Mouse (Mus musculus) left cerebral cortex, postnatal 14 days (tissue): ENCODE data around the gene 1600014C23Rik. TPM values are rescaled to one million over a fixed set of nuclear protein-coding genes. Genes with fewer than 3 reads are reported as not detected.

Experiments used
- DNase-seq, 2 experiments: peaks; one replicate each; pipeline ENCODE4 v3.0.0; 2021 to 2022; ENCODE audit warnings: low spot score in 2 of 2, mixed read lengths in 1 of 2
- intact Hi-C: fragments of 180-260 bp; cut with DNase I; formaldehyde crosslinking; loops from one replicate; pipeline ENCODE4 v1.15.1; 2025
- total RNA-seq, 2 experiments: library from RNA; stranded (reverse); gene quantifications; 2 replicates each; pipeline ENCODE4 v1.2.3; 2021

The 1600014C23Rik gene
- total RNA-seq, 2 experiments from 2014 or later = 0.77 TPM; not detected in 1

GRCm38 (mm10) chr17:45731172-45731864 is 2.3 kb downstream of the 1600014C23Rik start:
- intact Hi-C loops = loop anchor here (1.0 kb wide), 1 partner anchor 401 kb away; no protein-coding TSS in a partner anchor
- peak; percentile 91 to 94 for DNase-seq

GRCm38 (mm10) chr17:45730696-45731095 is 2.9 kb downstream of the 1600014C23Rik start:
- intact Hi-C loops = loop anchor here (1.0 kb wide), 1 partner anchor 402 kb away; no protein-coding TSS in a partner anchor
- DNase-seq = no peak

- DNase-seq = no peak
- intact Hi-C loops = no loop called here
Observed at GRCm38 (mm10) chr17:45729387-45729786, 4.3 kb downstream of the 1600014C23Rik start.

GRCm38 (mm10) chr17:45727983-45728723 is 5.5 kb downstream of the 1600014C23Rik start:
- intact Hi-C loops = no loop called here
- no peak for DNase-seq

GRCm38 (mm10) chr17:45727481-45727880 is 6.2 kb downstream of the 1600014C23Rik start:
- intact Hi-C loops = no loop called here

GRCm38 (mm10) chr17:45726249-45726648 is 7.4 kb downstream of the 1600014C23Rik start:
- intact Hi-C loops = no loop called here
- no peak for DNase-seq

More at GRCm38 (mm10) chr17:45727481-45727880, 6.2 kb downstream of the 1600014C23Rik start:
- no peak for DNase-seq

GRCm38 (mm10) chr17:45724574-45724921 is 9.1 kb downstream of the 1600014C23Rik start:
- intact Hi-C loops = no loop called here
- DNase-seq = no peak

GRCm38 (mm10) chr17:45723732-45724573 is 9.7 kb downstream of the 1600014C23Rik start:
- intact Hi-C loops = no loop called here
- peak; percentile 84 to 89 for DNase-seq

- intact Hi-C loops = loop anchor here (5.0 kb wide), 3 partner anchors 41 to 136 kb away; no protein-coding TSS in a partner anchor
- peak; percentile 86 to 89 for DNase-seq
Observed at GRCm38 (mm10) chr17:45718323-45718722, 15.3 kb downstream of the 1600014C23Rik start.

- intact Hi-C loops = no loop called here
Observed at GRCm38 (mm10) chr17:45711525-45711924, 22.1 kb downstream of the 1600014C23Rik start.

GRCm38 (mm10) chr17:45710407-45710806 is 23.2 kb downstream of the 1600014C23Rik start:
- intact Hi-C loops = no loop called here
- DNase-seq = no peak

More at GRCm38 (mm10) chr17:45711525-45711924, 22.1 kb downstream of the 1600014C23Rik start:
- no peak for DNase-seq

- intact Hi-C loops = no loop called here
- DNase-seq = no peak
Observed at GRCm38 (mm10) chr17:45709829-45710228, 23.8 kb downstream of the 1600014C23Rik start.

- intact Hi-C loops = no loop called here
- no peak for DNase-seq
Observed at GRCm38 (mm10) chr17:45708179-45708578, 25.5 kb downstream of the 1600014C23Rik start.

- intact Hi-C loops = no loop called here
- DNase-seq = no peak
Observed at GRCm38 (mm10) chr17:45707376-45707775, 26.3 kb downstream of the 1600014C23Rik start.

- DNase-seq = no peak
- intact Hi-C loops = no loop called here
Observed at GRCm38 (mm10) chr17:45706796-45707195, 26.8 kb downstream of the 1600014C23Rik start.

GRCm38 (mm10) chr17:45703187-45703586 is 30.5 kb downstream of the 1600014C23Rik start:
- intact Hi-C loops = no loop called here
- DNase-seq = no peak

GRCm38 (mm10) chr17:45702254-45702653 is 31.4 kb downstream of the 1600014C23Rik start:
- DNase-seq = no peak
- intact Hi-C loops = no loop called here

- DNase-seq = no peak
- intact Hi-C loops = no loop called here
Observed at GRCm38 (mm10) chr17:45701236-45701591, 32.4 kb downstream of the 1600014C23Rik start.

- intact Hi-C loops = no loop called here
- DNase-seq = no peak
Observed at GRCm38 (mm10) chr17:45700496-45701235, 33.0 kb downstream of the 1600014C23Rik start.
